Mouse (Mus musculus): ENCODE measurements at regions not wholly inside any gene's neighbourhood (a gene's known extent, or its start where the extent isn't known, plus 50 kb on each side); places are given as distances from the start of the nearest gene placed in this dataset.

- DNase-seq (ENCODE audit: low read depth, low spot score), result no peak
Measured at GRCm38 (mm10) chr14:99806599-99806998, 477.9 kb downstream of the Klf12 start.

GRCm38 (mm10) chr14:99812741-99813485 lies 471.6 kb downstream of the Klf12 start:
- DNase-seq (ENCODE audit: low read depth, low spot score), result no peak
